Mouse (Mus musculus) E14TG2a.4 (cell line): Measurements from ENCODE around the gene Sept11.

Experiments used
- CTCF ChIP-seq: conservative IDR thresholded peaks from 2 replicates; pipeline ENCODE4 v1.5.1; 2014; ENCODE audit warnings: low read length
- NANOG ChIP-seq: IDR thresholded peaks from 2 replicates; pipeline ENCODE4 v1.6.1; 2014; ENCODE audit warnings: borderline replicate concordance, low read length, mixed read lengths

- no peak for TF ChIP-seq CTCF
- TF ChIP-seq NANOG, result no peak
These were observed 42.3 kb downstream of the Sept11 start for GRCm38 (mm10) chr5:93135368-93136107.
